Mouse (Mus musculus): Measurements from ENCODE around the gene Dad1. TPM values are rescaled to one million over a fixed set of nuclear protein-coding genes. Genes with fewer than 3 reads are reported as not detected.
A peak's percentile ranks its signal among the peaks of the same experiment; 100 is the strongest.

The Dad1 gene
- polyA plus RNA-seq, 1 experiment from 2014 or later = 270 TPM

DNA sequence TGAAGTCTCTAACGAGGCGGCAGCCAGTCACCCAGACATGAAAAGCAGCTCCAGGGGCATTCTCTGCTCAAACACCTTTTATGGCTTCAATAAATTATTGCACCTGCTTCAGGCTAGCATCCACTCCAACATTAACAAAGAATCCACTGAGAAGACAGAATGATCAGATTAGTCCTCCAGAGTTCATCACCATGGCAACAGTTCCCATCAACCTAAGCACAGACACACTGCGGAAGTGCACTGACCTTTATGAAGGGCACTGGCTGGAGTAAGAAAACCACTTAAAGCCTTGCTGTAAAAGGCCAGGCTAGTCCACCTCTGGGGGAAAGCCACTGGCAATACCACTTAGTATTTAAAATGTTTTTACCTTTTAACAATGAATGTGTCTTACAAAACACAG, 9.7 kb downstream of the Dad1 start:
- H3K27me3 ChIP-seq (replicated peaks) = no peaks in the 10 kb centered on the region
- 20% methylated on average over 3 of the region's 3 CpGs for WGBS
- no peak overlapping the region for H3K4me3 ChIP-seq
- H3K27ac ChIP-seq = peak overlapping the region; percentile 46
- H3K36me3 ChIP-seq = peaks cover 32% of the 10 kb centered on the region
- peaks cover 22% of the 10 kb centered on the region for H3K4me1 ChIP-seq
- peak overlapping the region; percentile 18; the same call in 1 of the 2 replicates for H3K4me2 ChIP-seq (replicated peaks)
- H3K9ac ChIP-seq = no peak overlapping the region
- H3K9me3 ChIP-seq = no peaks in the 10 kb centered on the region
- ATAC-seq (ENCODE audit: low FRiP score, low read depth) = peak; percentile 77

GRCm38 (mm10) chr14:54240542-54240941, 13.4 kb downstream of the Dad1 start:
- no peak for ATAC-seq (ENCODE audit: low FRiP score, low read depth)
- no peak overlapping the region for H3K27ac ChIP-seq
- 80% methylated on average over 5 of the region's 5 CpGs for WGBS
- H3K27me3 ChIP-seq (replicated peaks) = no peaks in the 10 kb centered on the region
- H3K4me1 ChIP-seq = peaks cover 16% of the 10 kb centered on the region
- H3K4me3 ChIP-seq = no peak overlapping the region
- H3K36me3 ChIP-seq = peaks cover 27% of the 10 kb centered on the region
- H3K9me3 ChIP-seq = no peaks in the 10 kb centered on the region
- no peak overlapping the region for H3K9ac ChIP-seq
- H3K4me2 ChIP-seq (replicated peaks) = no peak overlapping the region

DNA sequence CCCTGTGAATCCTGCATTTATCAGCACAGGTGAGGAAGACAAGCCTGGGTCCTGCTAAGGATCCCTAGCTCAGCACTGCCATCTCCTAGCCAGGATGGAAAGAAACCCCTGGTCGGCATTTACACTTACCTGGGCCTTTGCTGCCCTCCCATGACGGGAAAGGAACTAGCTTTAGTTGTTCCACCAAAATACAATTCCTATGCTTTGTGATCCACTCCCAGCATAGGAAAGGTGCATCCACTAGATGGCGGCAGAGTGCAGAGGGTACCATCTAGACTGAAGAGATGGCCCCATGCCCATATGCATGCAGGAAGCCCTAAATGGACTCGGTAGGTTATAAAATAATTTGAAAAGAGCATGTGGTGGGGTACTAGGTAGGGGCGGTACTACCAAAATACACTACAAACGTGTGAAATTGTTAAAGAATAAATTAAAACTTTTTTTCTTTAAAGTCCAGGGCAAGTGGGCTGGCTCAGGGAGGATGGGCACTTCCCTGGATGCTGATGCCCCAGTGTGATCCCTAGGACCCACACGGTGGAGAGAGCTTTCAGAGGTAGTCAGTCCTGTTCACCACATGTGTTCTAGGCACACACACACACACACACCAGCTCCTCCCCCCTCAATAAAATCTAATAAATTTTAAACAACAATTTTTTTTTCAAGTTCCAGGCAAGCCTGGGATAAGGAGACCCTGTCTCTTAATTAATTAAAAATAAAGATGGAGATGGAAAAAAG, 14.7 kb downstream of the Dad1 start:
- Histone ChIP-seq H3K27me3 (replicated peaks) (no peaks in the 10 kb centered on the region), H3K9ac (no peak overlapping the region), H3K4me2 (replicated peaks) (no peak overlapping the region), H3K27ac (no peak overlapping the region), H3K36me3 (peaks cover 40% of the 10 kb centered on the region), H3K4me1 (peaks cover 11% of the 10 kb centered on the region), H3K4me3 (no peak overlapping the region), H3K9me3 (no peaks in the 10 kb centered on the region)
- WGBS = 17% methylated on average over 7 of the region's 7 CpGs
- 0 out of 2 replicates have a peak, but pooled peaks have one; percentile 38 for ATAC-seq (ENCODE audit: low FRiP score, low read depth)

DNA sequence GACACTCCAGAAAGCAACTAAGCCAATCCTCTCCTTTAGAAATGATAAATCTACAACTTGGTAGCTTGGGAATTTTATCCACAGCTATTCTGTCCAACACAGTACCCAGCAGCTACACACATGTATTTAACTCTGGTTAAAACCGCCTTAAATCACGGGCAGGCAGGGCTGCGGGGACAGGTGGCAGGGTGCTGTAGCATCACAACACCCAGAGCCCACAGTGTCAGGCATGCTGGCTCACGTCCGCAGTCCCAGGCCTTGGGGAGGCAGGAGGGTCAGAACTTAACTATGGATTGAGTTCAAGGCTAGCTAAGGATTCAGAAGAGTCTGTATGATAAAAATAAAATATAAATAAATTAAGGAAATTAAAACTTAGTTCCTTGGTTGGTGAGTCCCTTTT, 17.0 kb downstream of the Dad1 start:
- Histone ChIP-seq H3K4me2 (replicated peaks) (no peak overlapping the region), H3K36me3 (peaks cover 32% of the 10 kb centered on the region), H3K4me3 (no peak overlapping the region), H3K9me3 (no peaks in the 10 kb centered on the region), H3K4me1 (peaks cover 22% of the 10 kb centered on the region), H3K27me3 (replicated peaks) (no peaks in the 10 kb centered on the region), H3K27ac (no peak overlapping the region), H3K9ac (no peak overlapping the region)
- ATAC-seq (ENCODE audit: low FRiP score, low read depth) = no peak
- WGBS = 94% methylated on average over 5 of the region's 5 CpGs

GRCm38 (mm10) chr14:54235825-54236540, 17.9 kb downstream of the Dad1 start:
- H3K9ac ChIP-seq = no peak overlapping the region
- WGBS = 92% methylated on average over 5 of the region's 5 CpGs
- H3K4me3 ChIP-seq = no peak overlapping the region
- no peaks in the 10 kb centered on the region for H3K27me3 ChIP-seq (replicated peaks)
- H3K9me3 ChIP-seq = no peaks in the 10 kb centered on the region
- peaks cover 23% of the 10 kb centered on the region for H3K36me3 ChIP-seq
- H3K27ac ChIP-seq = no peak overlapping the region
- H3K4me2 ChIP-seq (replicated peaks) = no peak overlapping the region
- ATAC-seq (ENCODE audit: low FRiP score, low read depth) = no peak
- peaks cover 26% of the 10 kb centered on the region for H3K4me1 ChIP-seq

GRCm38 (mm10) chr14:54234231-54235040, 19.5 kb downstream of the Dad1 start:
- H3K4me1 ChIP-seq = peaks cover 27% of the 10 kb centered on the region
- H3K9ac ChIP-seq = no peak overlapping the region
- H3K27ac ChIP-seq = no peak overlapping the region
- 72% methylated on average over 20 of the region's 20 CpGs for WGBS
- H3K27me3 ChIP-seq (replicated peaks) = no peaks in the 10 kb centered on the region
- no peaks in the 10 kb centered on the region for H3K9me3 ChIP-seq
- no peak overlapping the region for H3K4me2 ChIP-seq (replicated peaks)
- ATAC-seq (ENCODE audit: low FRiP score, low read depth) = no peak
- H3K4me3 ChIP-seq = no peak overlapping the region
- H3K36me3 ChIP-seq = peaks cover 18% of the 10 kb centered on the region; the same call in 1 of the 2 replicates

- 73% methylated on average over 16 of the region's 16 CpGs for WGBS
- Histone ChIP-seq H3K4me2 (replicated peaks) (peak overlapping the region; percentile 9; the same call in 1 of the 2 replicates), H3K4me1 (peaks cover 35% of the 10 kb centered on the region), H3K27me3 (replicated peaks) (no peaks in the 10 kb centered on the region), H3K27ac (no peak overlapping the region), H3K9ac (no peak overlapping the region), H3K9me3 (no peaks in the 10 kb centered on the region), H3K36me3 (peaks cover 18% of the 10 kb centered on the region; the same call in 1 of the 2 replicates), H3K4me3 (no peak overlapping the region)
- no peak for ATAC-seq (ENCODE audit: low FRiP score, low read depth)
Observed at GRCm38 (mm10) chr14:54233559-54234143, 20.3 kb downstream of the Dad1 start.

GRCm38 (mm10) chr14:54232811-54233558, 20.9 kb downstream of the Dad1 start:
- peak overlapping the region; percentile 26; the same call in 1 of the 2 replicates for H3K9ac ChIP-seq

DNA sequence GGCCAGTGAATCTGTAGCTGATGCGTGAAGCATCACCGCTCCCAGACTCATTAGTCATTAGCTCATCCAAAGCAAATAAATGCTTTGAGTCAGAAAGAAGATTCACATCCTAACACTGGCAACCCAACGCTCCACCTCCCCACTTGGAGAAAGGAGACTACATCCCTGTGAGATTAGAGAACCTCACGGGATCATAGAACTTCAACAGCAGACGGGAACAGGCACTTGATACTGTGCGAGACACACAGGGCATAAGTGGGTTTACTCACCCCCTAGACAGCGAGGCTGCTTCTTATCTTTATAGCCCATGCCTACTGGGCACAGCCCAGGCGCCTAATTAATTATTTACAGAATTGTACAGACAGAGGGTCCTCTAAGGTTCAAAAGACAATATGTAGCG, 21.8 kb downstream of the Dad1 start:
- H3K36me3 ChIP-seq = peaks cover 18% of the 10 kb centered on the region; the same call in 1 of the 2 replicates
- H3K4me2 ChIP-seq (replicated peaks) = 0 out of 2 replicates have a peak overlapping the region, but pooled peaks have one; percentile 7
- H3K27me3 ChIP-seq (replicated peaks) = no peaks in the 10 kb centered on the region
- WGBS = 52% methylated on average over 9 of the region's 9 CpGs
- peaks cover 41% of the 10 kb centered on the region for H3K4me1 ChIP-seq
- no peak for ATAC-seq (ENCODE audit: low FRiP score, low read depth)
- H3K4me3 ChIP-seq = no peak overlapping the region
- no peak overlapping the region for H3K9ac ChIP-seq
- no peak overlapping the region for H3K27ac ChIP-seq
- H3K9me3 ChIP-seq = no peaks in the 10 kb centered on the region

More at GRCm38 (mm10) chr14:54232811-54233558, 20.9 kb downstream of the Dad1 start:
- Histone ChIP-seq H3K4me2 (replicated peaks) (peak overlapping the region; percentile 9; the same call in 1 of the 2 replicates), H3K4me3 (no peak overlapping the region), H3K27ac (no peak overlapping the region), H3K27me3 (replicated peaks) (no peaks in the 10 kb centered on the region), H3K36me3 (peaks cover 18% of the 10 kb centered on the region; the same call in 1 of the 2 replicates), H3K4me1 (peaks cover 41% of the 10 kb centered on the region), H3K9me3 (no peaks in the 10 kb centered on the region)
- ATAC-seq (ENCODE audit: low FRiP score, low read depth) = no peak
- 34% methylated on average over 9 of the region's 9 CpGs for WGBS

DNA sequence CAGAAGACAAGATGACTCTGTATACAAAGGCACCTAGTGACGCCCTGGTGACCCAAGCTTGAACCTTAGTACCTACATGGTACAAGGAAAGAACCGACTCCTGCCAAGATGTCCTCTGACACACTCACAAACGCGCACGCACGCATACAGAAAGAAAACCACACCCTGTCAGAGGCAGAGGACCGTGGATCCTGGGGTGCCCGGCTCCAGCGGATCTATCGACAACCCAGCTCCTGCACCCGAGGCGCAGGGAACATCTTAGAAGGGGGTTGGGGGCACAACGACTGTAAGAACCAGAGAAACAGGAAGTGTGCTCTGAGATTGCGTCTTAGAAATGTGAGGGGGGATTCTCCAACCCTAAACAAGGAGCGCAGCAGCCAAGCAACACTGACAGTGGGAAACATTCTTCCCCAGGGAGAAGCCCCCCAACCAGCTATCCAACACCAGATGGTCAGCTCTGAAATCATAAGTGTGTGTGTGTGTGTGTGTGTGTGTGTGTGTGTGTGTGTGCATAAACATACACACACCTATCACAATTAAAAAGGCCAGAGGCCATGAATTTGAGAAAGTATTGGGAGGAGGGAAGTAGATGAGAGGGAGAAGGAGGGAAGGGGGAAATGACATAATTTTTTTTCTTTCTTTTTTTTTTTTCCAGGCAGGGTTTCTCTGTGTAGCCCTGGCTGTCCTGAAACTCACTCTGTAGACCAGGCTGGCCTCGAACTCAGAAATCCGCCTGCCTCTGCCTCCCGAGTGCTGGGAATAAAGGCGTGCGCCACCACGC, 22.5 kb downstream of the Dad1 start:
- ATAC-seq (ENCODE audit: low FRiP score, low read depth) = no peak
- H3K4me2 ChIP-seq (replicated peaks) = no peak overlapping the region
- no peak overlapping the region for H3K27ac ChIP-seq
- no peaks in the 10 kb centered on the region for H3K9me3 ChIP-seq
- no peaks in the 10 kb centered on the region for H3K27me3 ChIP-seq (replicated peaks)
- peaks cover 18% of the 10 kb centered on the region; the same call in 1 of the 2 replicates for H3K36me3 ChIP-seq
- H3K9ac ChIP-seq = no peak overlapping the region
- H3K4me3 ChIP-seq = no peak overlapping the region
- H3K4me1 ChIP-seq = peaks cover 41% of the 10 kb centered on the region
- WGBS = 85% methylated on average over 21 of the region's 21 CpGs

Data from neural tube, embryonic 12.5 days (tissue).